Mouse (Mus musculus): ENCODE data around the gene Perm1. TPM values are rescaled to one million over a fixed set of nuclear protein-coding genes. Genes with fewer than 3 reads are reported as not detected.

Perm1 gene
- polyA plus RNA-seq, 1 experiment from 2014 or later, result 1.3 TPM

GRCm38 (mm10) chr4:156188162-156188810, 27.4 kb upstream of the Perm1 start:
- 59% methylated on average over 5 of the region's 5 CpGs for WGBS
- no peak overlapping the region for H3K9ac ChIP-seq
- H3K27ac ChIP-seq (ENCODE audit: poor library complexity, severe bottlenecking), result peak overlapping the region; percentile 49; the same call in 1 of the 2 replicates
- peaks cover 85% of the 10 kb centered on the region for H3K4me1 ChIP-seq (replicated peaks)
- peak overlapping the region; percentile 27 for H3K4me2 ChIP-seq
- no peaks in the 10 kb centered on the region for H3K27me3 ChIP-seq (replicated peaks)
- ATAC-seq (ENCODE audit: insufficient number of reproducible peaks, low FRiP score), result no peak
- peaks cover 44% of the 10 kb centered on the region for H3K36me3 ChIP-seq
- H3K9me3 ChIP-seq (replicated peaks), result no peaks in the 10 kb centered on the region
- no peak overlapping the region for H3K4me3 ChIP-seq

GRCm38 (mm10) chr4:156188811-156189323, 26.8 kb upstream of the Perm1 start:
- no peak overlapping the region for H3K9ac ChIP-seq
- H3K36me3 ChIP-seq, result peaks cover 44% of the 10 kb centered on the region
- H3K27ac ChIP-seq (ENCODE audit: poor library complexity, severe bottlenecking), result peak overlapping the region; percentile 49; the same call in 1 of the 2 replicates
- WGBS, result 14% methylated on average over 6 of the region's 6 CpGs
- H3K9me3 ChIP-seq (replicated peaks), result no peaks in the 10 kb centered on the region
- peaks cover 91% of the 10 kb centered on the region for H3K4me1 ChIP-seq (replicated peaks)
- 0 out of 2 replicates have a peak, but pooled peaks have one; percentile 9 for ATAC-seq (ENCODE audit: insufficient number of reproducible peaks, low FRiP score)
- H3K27me3 ChIP-seq (replicated peaks), result no peaks in the 10 kb centered on the region
- peak overlapping the region; percentile 27 for H3K4me2 ChIP-seq
- no peak overlapping the region for H3K4me3 ChIP-seq

- H3K27ac ChIP-seq (ENCODE audit: poor library complexity, severe bottlenecking), result no peak overlapping the region; the same call in 1 of the 2 replicates
Observed at GRCm38 (mm10) chr4:156192421-156193199, 23.1 kb upstream of the Perm1 start.

GRCm38 (mm10) chr4:156193200-156193590, 22.5 kb upstream of the Perm1 start:
- no peak overlapping the region for H3K4me3 ChIP-seq
- H3K9me3 ChIP-seq (replicated peaks), result no peaks in the 10 kb centered on the region
- 18% methylated on average over 2 of the region's 2 CpGs for WGBS
- ATAC-seq (ENCODE audit: insufficient number of reproducible peaks, low FRiP score), result no peak
- H3K27me3 ChIP-seq (replicated peaks), result no peaks in the 10 kb centered on the region
- H3K27ac ChIP-seq (ENCODE audit: poor library complexity, severe bottlenecking), result no peak overlapping the region
- H3K36me3 ChIP-seq, result peaks cover 45% of the 10 kb centered on the region
- H3K9ac ChIP-seq, result no peak overlapping the region
- H3K4me2 ChIP-seq, result peak overlapping the region; percentile 14; the same call in 1 of the 2 replicates
- H3K4me1 ChIP-seq (replicated peaks), result peaks cover 74% of the 10 kb centered on the region

More at GRCm38 (mm10) chr4:156192421-156193199, 23.1 kb upstream of the Perm1 start:
- 0 out of 2 replicates have a peak overlapping the region, but pooled peaks have one; percentile 18 for H3K9ac ChIP-seq
- H3K36me3 ChIP-seq, result peaks cover 45% of the 10 kb centered on the region
- peak overlapping the region; percentile 14; the same call in 1 of the 2 replicates for H3K4me2 ChIP-seq
- H3K9me3 ChIP-seq (replicated peaks), result no peaks in the 10 kb centered on the region
- ATAC-seq (ENCODE audit: insufficient number of reproducible peaks, low FRiP score), result no peak
- 45% methylated on average over 8 of the region's 8 CpGs for WGBS
- peaks cover 78% of the 10 kb centered on the region for H3K4me1 ChIP-seq (replicated peaks)
- no peaks in the 10 kb centered on the region for H3K27me3 ChIP-seq (replicated peaks)
- no peak overlapping the region for H3K4me3 ChIP-seq

GRCm38 (mm10) chr4:156193906-156194305, 21.8 kb upstream of the Perm1 start:
- Histone ChIP-seq H3K4me1 (replicated peaks) (peaks cover 70% of the 10 kb centered on the region), H3K4me2 (no peak overlapping the region), H3K36me3 (peaks cover 45% of the 10 kb centered on the region), H3K9me3 (replicated peaks) (no peaks in the 10 kb centered on the region), H3K9ac (no peak overlapping the region), H3K27me3 (replicated peaks) (no peaks in the 10 kb centered on the region), H3K4me3 (no peak overlapping the region), H3K27ac (ENCODE audit: poor library complexity, severe bottlenecking) (no peak overlapping the region)
- WGBS, result 71% methylated on average over 5 of the region's 5 CpGs
- no peak for ATAC-seq (ENCODE audit: insufficient number of reproducible peaks, low FRiP score)

GRCm38 (mm10) chr4:156194346-156194745, 21.3 kb upstream of the Perm1 start:
- no peaks in the 10 kb centered on the region for H3K27me3 ChIP-seq (replicated peaks)
- H3K27ac ChIP-seq (ENCODE audit: poor library complexity, severe bottlenecking), result no peak overlapping the region
- WGBS, result 50% methylated on average over 6 of the region's 6 CpGs
- no peak for ATAC-seq (ENCODE audit: insufficient number of reproducible peaks, low FRiP score)
- H3K9me3 ChIP-seq (replicated peaks), result no peaks in the 10 kb centered on the region
- peaks cover 45% of the 10 kb centered on the region for H3K36me3 ChIP-seq
- H3K4me3 ChIP-seq, result no peak overlapping the region
- peaks cover 66% of the 10 kb centered on the region for H3K4me1 ChIP-seq (replicated peaks)
- no peak overlapping the region for H3K9ac ChIP-seq
- H3K4me2 ChIP-seq, result 0 out of 2 replicates have a peak overlapping the region, but pooled peaks have one; percentile 99

- H3K4me1 ChIP-seq (replicated peaks), result peaks cover 54% of the 10 kb centered on the region
- H3K27me3 ChIP-seq (replicated peaks), result no peaks in the 10 kb centered on the region
- no peaks in the 10 kb centered on the region for H3K9me3 ChIP-seq (replicated peaks)
- H3K27ac ChIP-seq (ENCODE audit: poor library complexity, severe bottlenecking), result peak overlapping the region; percentile 86
- 4% methylated on average over 35 of the region's 35 CpGs for WGBS
- ATAC-seq (ENCODE audit: insufficient number of reproducible peaks, low FRiP score), result peak; percentile 35; the same call in 1 of the 2 replicates
- peak overlapping the region; percentile 93 for H3K9ac ChIP-seq
- peak overlapping the region; percentile 99 for H3K4me2 ChIP-seq
- H3K4me3 ChIP-seq, result peak overlapping the region; percentile 84
- peaks cover 33% of the 10 kb centered on the region for H3K36me3 ChIP-seq
Observed at GRCm38 (mm10) chr4:156195927-156196870, 19.5 kb upstream of the Perm1 start.

GRCm38 (mm10) chr4:156197131-156197828, 18.4 kb upstream of the Perm1 start, which contains the start of gene Agrn:
Gene Agrn, minus strand, starts transcription at chr4:156197488.
- ATAC-seq (ENCODE audit: insufficient number of reproducible peaks, low FRiP score), result peak; percentile 88
- H3K4me2 ChIP-seq, result peak within 1 kb of the TSS; percentile 99
- no peaks in the 10 kb centered on the region for H3K27me3 ChIP-seq (replicated peaks)
- H3K9me3 ChIP-seq (replicated peaks), result no peaks in the 10 kb centered on the region
- peak within 1 kb of the TSS; percentile 93 for H3K9ac ChIP-seq
- H3K4me1 ChIP-seq (replicated peaks), result peaks cover 52% of the 10 kb centered on the region
- H3K27ac ChIP-seq (ENCODE audit: poor library complexity, severe bottlenecking), result peak within 1 kb of the TSS; percentile 93
- WGBS, result under 1% methylated on average over 40 of the region's 88 CpGs
- peaks cover 27% of the 10 kb centered on the region for H3K36me3 ChIP-seq
- peak within 1 kb of the TSS; percentile 84 for H3K4me3 ChIP-seq

GRCm38 (mm10) chr4:156197829-156198205, 17.9 kb upstream of the Perm1 start:
- peak; percentile 93 for ATAC-seq (ENCODE audit: insufficient number of reproducible peaks, low FRiP score)
- Histone ChIP-seq H3K27me3 (replicated peaks) (no peaks in the 10 kb centered on the region), H3K36me3 (peaks cover 21% of the 10 kb centered on the region), H3K9me3 (replicated peaks) (no peaks in the 10 kb centered on the region), H3K4me2 (peak overlapping the region; percentile 99), H3K9ac (peak overlapping the region; percentile 82), H3K4me3 (peak overlapping the region; percentile 84), H3K27ac (ENCODE audit: poor library complexity, severe bottlenecking) (peak overlapping the region; percentile 93), H3K4me1 (replicated peaks) (peaks cover 51% of the 10 kb centered on the region)
- WGBS, result under 1% methylated on average over 26 of the region's 26 CpGs
